12 mouse cellular contexts compared by ENCODE assay signal in the genomic region with DNA sequence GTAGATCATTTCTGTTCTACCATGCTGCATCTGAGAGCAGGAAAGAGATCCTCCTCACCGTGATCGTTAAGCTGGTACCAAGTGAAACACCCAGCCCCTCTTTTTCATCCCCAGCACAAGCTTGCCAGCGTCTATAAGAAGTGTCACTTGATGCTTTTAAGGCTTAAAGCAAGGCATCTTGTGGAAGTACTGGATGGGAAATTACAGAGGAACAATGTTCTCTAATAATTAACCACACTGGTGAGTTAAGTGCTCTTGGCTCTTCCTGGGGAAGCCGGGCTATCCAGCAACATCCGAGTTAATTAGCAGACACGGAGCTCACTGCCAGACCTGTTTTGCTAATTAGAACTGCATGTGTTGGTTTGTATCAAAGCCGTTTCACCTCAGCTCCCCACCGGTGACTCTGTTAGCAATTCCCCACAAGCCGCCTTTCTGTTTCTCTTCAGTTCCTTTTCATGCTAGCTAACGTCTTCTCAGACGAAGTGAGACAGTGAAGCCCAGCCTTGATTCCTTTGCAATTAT.
A peak's percentile ranks its signal among the peaks of the same experiment; 100 is the strongest.
DNase-seq lines count a peak whose midpoint lies in the region; ATAC-seq and TF ChIP-seq lines count a peak whose summit lies in the region.
"Had no signal": no experiment of that assay in that cellular context is flagged by ENCODE, and none has a peak within 500 bp of the region (broad histone marks: within the 10 kb centered on the region; RNA-seq: fewer than 3 reads in every experiment).

No protein-coding gene starts in this region.

- no peaks in the 10 kb centered on the region for H3K9me3 ChIP-seq in embryonic facial prominence, embryonic 11.5 days (replicated peaks; ENCODE audit: control insufficient read depth, low read length)
- no peaks in the 10 kb centered on the region; the same call in 1 of the 2 replicates for H3K9me3 ChIP-seq in limb, embryonic 12.5 days
- H3K9me3 ChIP-seq: heart, embryonic 15.5 days; liver, embryonic 13.5 days had no signal

- no peaks in the 10 kb centered on the region for H3K4me1 ChIP-seq in embryonic facial prominence, embryonic 11.5 days (ENCODE audit: control insufficient read depth, insufficient read depth, low read length)
- peaks cover 8% of the 10 kb centered on the region; the same call in 1 of the 2 replicates for H3K4me1 ChIP-seq in limb, embryonic 12.5 days (replicated peaks)
- H3K4me1 ChIP-seq in lung, adult 2 months (ENCODE audit: control insufficient read depth, insufficient read depth, low read length) = no peaks in the 10 kb centered on the region
- H3K4me1 ChIP-seq: heart, embryonic 15.5 days; liver, embryonic 13.5 days; megakaryocyte, embryonic 14.5 days had no signal

- no peak overlapping the region for H3K27ac ChIP-seq in embryonic facial prominence, embryonic 11.5 days (replicated peaks; ENCODE audit: low read depth, low read length)
- H3K27ac ChIP-seq in limb, embryonic 12.5 days = no peak overlapping the region
- H3K27ac ChIP-seq: heart, embryonic 15.5 days; liver, embryonic 13.5 days had no signal

- H3K36me3 ChIP-seq in embryonic facial prominence, embryonic 11.5 days (replicated peaks; ENCODE audit: control insufficient read depth, insufficient read depth, low read depth, low read length) = no peaks in the 10 kb centered on the region
- H3K36me3 ChIP-seq in limb, embryonic 12.5 days = no peaks in the 10 kb centered on the region
- H3K36me3 ChIP-seq: heart, embryonic 15.5 days; liver, embryonic 13.5 days had no signal

- 20% methylated on average over 11 of the region's 11 CpGs for WGBS in embryonic facial prominence, embryonic 11.5 days
- 8% methylated on average over 11 of the region's 11 CpGs for WGBS in limb, embryonic 12.5 days
- 48% methylated on average over 11 of the region's 11 CpGs for WGBS in lung, adult 2 months

- no peak for ATAC-seq in embryonic facial prominence, embryonic 11.5 days (replicated peaks; ENCODE audit: insufficient number of reproducible peaks, low FRiP score, low TSS enrichment, low read depth)
- ATAC-seq in limb, embryonic 12.5 days (ENCODE audit: insufficient number of reproducible peaks, insufficient read depth, low FRiP score, low TSS enrichment, low read depth) = no peak
- no peak for ATAC-seq in megakaryocyte, adult 5-6 weeks (ENCODE audit: poor library complexity, severe bottlenecking)

- no peak overlapping the region for H3K9ac ChIP-seq in embryonic facial prominence, embryonic 11.5 days (replicated peaks; ENCODE audit: low read length)
- H3K9ac ChIP-seq in limb, embryonic 12.5 days (replicated peaks) = no peak overlapping the region
- H3K9ac ChIP-seq: heart, embryonic 15.5 days; liver, embryonic 13.5 days had no signal

- no peak for TF ChIP-seq POLR2A in lung, adult 2 months (IDR thresholded peaks at IDR 0.05; ENCODE audit: borderline replicate concordance, extremely low read depth, low read depth, low read length)

- no peak overlapping the region for H3K4me2 ChIP-seq in embryonic facial prominence, embryonic 11.5 days (ENCODE audit: low read depth, low read length)
- peak overlapping the region; percentile 28 for H3K4me2 ChIP-seq in limb, embryonic 12.5 days
- H3K4me2 ChIP-seq: heart, embryonic 15.5 days; liver, embryonic 13.5 days had no signal

- H3K4me3 ChIP-seq in embryonic facial prominence, embryonic 11.5 days (ENCODE audit: low read depth, low read length) = no peak overlapping the region
- no peak overlapping the region for H3K4me3 ChIP-seq in limb, embryonic 12.5 days (replicated peaks)
- H3K4me3 ChIP-seq in lung, adult 2 months (replicated peaks; ENCODE audit: extremely low read depth, low read depth, low read length) = no peak overlapping the region
- H3K4me3 ChIP-seq: heart, embryonic 15.5 days; liver, embryonic 13.5 days; megakaryocyte, embryonic 14.5 days had no signal

- no peaks in the 10 kb centered on the region for H3K27me3 ChIP-seq in embryonic facial prominence, embryonic 11.5 days (ENCODE audit: control insufficient read depth, insufficient read depth, low read length)
- no peaks in the 10 kb centered on the region for H3K27me3 ChIP-seq in limb, embryonic 12.5 days
- H3K27me3 ChIP-seq: heart, embryonic 15.5 days; liver, embryonic 13.5 days; megakaryocyte, embryonic 14.5 days had no signal

- DNase-seq in brain, adult 2 months (ENCODE audit: low read depth, low spot score) = peak; percentile 41
- peak; percentile 33 for DNase-seq in embryonic facial prominence, embryonic 11.5 days (ENCODE audit: low spot score)
- DNase-seq in kidney, adult 18-20 months = peak; percentile 60
- no peak for DNase-seq in testis, postnatal 10 days (ENCODE audit: low spot score)
- no peak for DNase-seq in lung, adult 2 months
- no peak for DNase-seq in layer of hippocampus, adult 8-10 months (ENCODE audit: low spot score in 2 of 2)
- DNase-seq: cerebellum, adult 11-12 months; liver, embryonic 13.5 days had no signal

- no peak for TF ChIP-seq CTCF in lung, adult 2 months (IDR thresholded peaks at IDR 0.05; ENCODE audit: insufficient read depth, low read length)

Comparison
In these comparisons a context has a peak if more than half of its experiments do, and no peak if none do; other contexts are left out.
1. DNase-seq: peak in brain, adult 2 months (single experiment), embryonic facial prominence, embryonic 11.5 days (single experiment) and kidney, adult 18-20 months (single experiment); none in testis, postnatal 10 days (single experiment), lung, adult 2 months (single experiment) and layer of hippocampus, adult 8-10 months (0 of 2).